Mouse (Mus musculus) adrenal gland, adult (tissue): Measurements from ENCODE around the gene Exoc8.

Experiments used
- DNase-seq, 2 experiments: peaks; one replicate each; pipeline ENCODE4 v3.0.0; 2022 to 2023; ENCODE audit warnings: low spot score in 1 of 2; ENCODE audit not compliant: inconsistent age in 2 of 2

The Exoc8 gene

DNA sequence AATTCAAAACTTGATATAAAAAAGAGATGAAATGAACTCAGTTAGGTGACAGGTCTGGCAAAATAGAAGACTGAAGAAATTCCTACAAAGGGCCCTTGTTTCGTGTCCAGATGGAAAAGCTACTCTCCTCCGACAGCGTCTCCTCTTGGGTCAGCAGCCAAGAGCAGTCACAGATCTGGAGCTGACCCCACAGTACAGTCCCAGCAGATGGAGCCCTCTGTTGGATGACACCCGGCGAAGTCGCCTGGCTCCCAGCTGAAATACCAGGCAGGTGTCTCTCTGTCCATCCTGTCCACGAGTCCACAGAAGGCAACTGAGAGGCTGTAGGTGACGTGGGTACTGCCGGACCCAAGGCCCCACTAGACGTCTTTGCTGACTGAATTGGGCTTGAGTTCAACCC is 12.8 kb upstream of the Exoc8 start:
- DNase-seq, result peak in 1 of 2 experiments; percentile 57

DNA sequence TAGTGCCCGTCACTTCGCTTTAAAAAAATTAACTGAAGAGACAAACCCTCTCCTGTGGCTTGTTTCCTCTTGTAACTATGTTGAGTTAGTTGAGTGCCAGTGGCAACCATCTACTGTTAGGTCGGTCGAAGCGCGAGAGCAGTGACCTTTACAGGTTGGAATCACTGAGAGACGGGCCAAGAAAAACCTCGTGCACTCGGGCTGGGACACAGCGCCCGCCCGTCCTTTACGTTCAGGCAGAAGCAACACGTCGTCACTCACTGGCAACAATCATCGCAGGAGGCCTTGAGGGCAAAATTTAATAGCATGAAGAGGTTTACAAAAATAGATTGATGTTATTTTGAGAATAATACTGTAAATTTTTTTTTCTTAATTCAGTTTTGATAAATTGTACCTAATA is 12.4 kb upstream of the Exoc8 start:
- peak; percentile 38 to 72 for DNase-seq

DNA sequence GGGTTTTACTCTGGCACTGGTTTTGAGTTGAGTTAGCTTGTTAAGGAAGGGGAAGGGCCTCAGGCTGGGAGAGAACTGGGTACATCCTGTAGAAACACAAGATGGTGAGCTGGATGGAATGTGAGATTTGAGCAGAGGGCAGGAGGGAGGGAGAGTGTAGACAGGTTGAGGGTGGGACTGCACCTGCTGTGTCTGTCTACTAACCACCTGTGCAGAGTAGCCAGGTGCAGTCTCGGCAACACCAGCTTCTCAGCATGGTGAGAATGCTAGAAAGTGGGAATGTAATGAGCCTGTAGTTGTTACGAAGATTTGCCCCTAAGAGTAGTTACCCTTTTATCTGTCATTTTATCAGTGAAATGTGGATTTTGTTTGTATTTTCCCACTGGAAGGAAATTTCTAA is 8.0 kb upstream of the Exoc8 start:
- no peak for DNase-seq

DNA sequence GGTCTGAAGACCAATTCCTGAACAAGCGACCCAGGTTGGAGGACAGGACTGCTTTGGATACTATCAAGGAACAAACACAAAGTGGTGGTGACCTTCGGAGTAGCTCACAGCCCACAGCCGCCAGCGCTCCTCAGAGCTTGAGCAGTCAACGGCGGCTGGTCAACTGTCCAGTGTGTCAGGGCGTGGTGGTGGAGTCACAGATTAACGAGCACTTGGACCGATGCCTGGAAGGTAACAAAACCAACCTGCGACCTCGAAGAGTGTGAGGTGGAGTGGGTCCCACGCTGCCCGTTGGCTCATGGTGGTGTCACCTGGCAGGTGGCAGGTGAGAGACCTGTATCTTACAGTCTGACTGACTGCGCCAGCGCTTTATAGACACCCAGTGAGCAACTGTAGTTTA is 5.7 kb upstream of the Exoc8 start:
- no peak for DNase-seq

DNA sequence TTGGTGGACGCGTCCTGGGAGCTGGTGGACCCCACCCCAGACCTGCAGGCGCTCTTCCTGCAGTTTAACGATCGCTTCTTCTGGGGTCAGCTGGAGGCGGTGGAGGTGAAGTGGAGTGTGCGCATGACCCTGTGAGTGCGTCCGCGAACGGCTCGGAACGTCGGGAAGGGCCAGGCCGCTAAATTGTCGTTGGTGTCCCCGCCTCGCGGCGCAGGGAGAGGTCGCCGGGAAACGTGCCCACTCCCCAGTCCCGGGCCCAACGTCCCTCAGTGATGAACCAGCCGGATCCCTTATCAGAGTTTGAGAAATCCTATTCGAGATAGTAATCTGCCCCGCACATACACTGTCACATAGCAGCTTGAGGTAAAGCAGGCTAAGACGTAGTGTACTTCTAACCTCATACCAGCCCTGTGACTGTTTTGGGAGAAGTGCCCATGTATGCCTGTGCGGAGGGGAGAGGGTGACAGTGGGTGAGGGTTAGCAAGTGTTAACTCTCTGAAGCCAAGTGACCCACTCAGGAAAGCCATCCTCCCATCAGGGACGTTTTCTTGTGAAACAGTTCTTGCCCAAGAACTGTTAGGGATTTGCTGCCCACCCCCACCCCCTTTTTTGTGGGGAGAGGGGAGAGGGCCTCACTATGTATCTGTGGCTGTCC is 873 bp upstream of the Exoc8 start:
- peak in 1 of 2 experiments; percentile 65 for DNase-seq

DNA sequence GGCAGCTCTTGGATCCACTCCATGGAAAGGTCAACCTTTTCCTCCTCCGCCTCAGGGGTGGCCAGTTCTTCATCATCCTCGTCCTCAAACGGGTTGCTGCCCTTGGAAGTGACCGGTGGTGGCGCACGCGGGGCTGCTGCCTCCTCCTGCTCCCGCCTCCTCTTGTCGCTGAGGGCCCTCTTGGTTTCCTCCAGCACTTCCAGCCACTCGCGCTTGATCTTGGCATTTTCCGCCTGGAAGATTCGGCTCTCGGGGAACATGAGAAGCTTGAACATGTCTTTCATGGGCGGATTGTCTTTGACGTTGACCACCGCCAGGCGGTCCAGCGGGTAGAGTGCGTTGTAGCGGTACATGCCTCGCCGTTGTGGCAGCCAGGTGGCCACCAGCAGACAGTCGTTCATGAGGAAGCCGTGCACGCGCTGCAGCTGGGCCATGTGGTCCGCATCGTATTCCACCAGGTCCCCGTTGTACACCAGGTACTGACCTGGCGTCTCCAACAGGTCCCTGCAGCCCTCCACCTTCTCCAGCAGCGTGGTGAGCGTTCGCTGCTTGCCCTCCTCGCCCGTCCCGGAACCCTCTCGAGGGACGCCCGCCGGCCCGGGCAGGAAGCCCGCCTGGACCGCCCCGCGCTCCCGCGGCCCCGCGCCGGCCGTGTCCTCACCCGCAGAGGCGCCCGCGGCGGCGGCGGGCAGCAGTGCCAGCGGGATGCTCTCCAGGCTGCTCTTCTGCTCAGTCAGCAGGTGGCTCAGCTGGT is 696 bp downstream of the Exoc8 start:
- peak; percentile 85 to 93 for DNase-seq

DNA sequence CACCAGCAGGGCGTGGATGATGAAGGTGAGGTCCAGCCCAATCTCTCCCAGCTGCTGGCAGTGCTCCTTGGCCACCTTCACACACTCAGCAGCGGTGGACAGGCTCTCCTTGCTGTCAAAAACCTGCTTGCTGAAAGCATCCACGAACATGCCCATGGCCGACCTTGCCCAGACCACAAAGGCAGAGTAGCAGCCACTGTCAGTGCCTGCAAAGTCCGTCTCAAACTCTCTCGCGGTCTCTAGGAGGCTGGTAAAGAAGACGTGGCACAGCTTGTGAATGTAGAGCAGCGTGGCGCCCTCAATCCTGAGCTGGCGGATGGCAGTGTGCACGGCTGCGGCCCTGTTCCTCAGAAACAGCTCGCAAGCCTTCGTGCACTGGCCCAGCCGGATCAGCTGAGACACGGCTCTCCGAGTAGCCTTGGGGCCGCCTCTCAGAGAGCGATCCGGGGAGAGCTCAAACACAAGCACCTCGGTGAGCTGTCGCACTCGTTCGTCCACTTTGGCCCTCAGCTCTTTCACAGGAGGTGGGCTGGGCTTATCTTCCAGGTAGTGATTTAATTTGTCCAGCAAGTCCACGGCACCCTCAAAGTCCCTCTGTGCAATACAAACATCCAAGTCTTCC is 1.4 kb downstream of the Exoc8 start:
- no peak for DNase-seq

DNA sequence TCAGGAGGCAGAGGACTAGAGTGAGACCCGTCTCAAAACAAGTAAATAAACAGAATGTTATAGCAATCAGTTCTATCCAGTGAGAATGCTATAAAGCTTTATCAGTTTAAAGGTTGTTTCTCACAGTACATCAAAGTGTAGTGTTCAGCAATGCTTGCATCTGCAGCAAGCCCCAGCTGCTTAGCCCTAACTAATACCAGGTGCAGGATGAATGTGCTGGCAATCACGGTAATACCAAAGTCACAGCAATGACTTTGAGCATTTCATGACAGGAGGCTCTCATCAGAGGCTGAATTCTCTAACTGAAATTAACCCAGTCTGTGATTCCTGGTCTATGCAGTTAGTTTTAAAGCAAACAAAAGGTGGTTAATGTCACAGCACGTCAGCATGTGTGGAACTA is 4.9 kb downstream of the Exoc8 start:
- DNase-seq, result no peak

DNA sequence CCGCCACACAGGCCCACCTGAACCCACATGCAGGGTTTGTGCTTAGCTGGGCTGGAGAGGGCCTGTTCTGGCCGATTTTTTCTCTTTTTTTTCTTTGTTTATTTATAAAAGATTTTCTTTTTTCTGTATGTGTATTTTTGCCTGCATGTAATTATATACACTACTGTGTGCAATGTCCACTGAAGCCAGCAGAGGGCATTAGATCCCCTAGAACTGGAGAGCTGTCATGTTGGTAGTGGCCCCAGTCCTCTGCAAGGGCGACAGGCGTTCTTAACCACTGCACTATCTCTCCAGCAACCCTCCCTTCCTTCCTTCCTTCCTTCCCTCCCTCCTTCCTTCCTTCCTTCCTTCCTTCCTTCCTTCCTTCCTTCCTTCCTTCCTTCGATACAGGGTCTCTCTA is 9.1 kb downstream of the Exoc8 start:
- DNase-seq, result no peak

DNA sequence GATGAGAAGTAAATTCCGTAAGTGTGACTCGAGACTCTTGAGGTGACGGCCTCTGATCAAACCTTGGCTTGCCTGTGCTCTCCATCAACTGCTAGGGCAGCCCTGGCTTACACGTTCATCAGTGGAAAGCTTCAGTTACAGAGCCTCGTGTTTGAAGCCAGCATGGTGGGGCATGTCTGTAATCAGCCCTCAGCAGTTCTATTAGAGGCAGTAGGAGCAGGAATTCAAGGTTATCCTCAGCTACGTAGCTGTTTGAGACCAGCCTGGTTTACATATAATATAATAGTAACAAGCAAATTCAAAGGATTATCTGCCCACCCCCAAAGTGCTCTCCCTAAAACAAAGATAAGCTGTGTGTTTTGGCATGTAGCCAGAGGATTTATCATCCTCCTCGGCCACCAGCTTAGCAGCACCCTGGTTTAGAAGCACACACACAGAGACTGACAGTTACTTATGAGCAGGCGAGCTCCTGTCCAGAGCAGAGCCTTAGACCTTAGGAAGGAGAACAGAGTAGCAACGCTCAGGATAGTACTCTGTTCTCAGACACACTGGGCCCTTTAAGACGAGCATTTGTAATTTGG is 18.5 kb downstream of the Exoc8 start:
- DNase-seq, result no peak

DNA sequence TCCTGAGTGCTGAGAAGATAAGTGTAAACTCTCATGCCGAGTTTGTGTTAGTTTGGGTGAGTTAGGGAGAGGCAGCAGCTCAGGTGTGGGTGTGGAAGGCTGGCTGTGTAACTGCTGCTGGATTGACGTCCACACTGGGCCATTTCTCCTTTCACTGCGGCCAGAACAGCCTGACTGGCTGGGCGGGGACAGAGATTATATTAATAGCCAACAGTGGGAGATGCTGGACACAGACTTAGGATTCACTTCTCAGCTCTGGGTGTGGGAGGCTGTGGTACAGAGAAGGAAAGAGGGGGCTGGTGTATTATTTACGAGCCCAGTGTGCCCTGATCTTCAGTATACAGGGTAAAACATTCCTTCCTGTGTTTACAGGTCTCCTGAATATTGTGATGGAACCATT is 19.4 kb downstream of the Exoc8 start:
- DNase-seq, result no peak

DNA sequence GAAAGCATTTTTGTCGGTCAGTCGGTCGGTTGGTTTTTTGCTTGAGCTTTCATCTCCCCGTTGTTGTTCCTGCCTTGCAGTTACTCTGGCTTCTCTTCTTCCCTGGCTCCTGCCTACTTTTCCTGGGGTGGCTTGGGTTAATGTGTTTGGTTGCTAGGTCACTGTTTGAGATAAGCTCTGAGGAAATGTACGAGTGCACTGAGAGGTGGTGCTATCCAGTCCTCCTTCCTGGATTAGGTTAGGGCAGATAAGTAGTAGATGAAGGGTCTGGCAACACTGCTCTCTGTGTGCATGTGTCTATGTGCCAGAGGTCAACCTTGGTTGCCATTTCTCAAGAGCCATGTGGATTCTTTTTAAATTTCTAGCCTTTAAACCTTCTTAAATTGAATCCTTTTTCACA is 24.8 kb downstream of the Exoc8 start:
- no peak for DNase-seq

DNA sequence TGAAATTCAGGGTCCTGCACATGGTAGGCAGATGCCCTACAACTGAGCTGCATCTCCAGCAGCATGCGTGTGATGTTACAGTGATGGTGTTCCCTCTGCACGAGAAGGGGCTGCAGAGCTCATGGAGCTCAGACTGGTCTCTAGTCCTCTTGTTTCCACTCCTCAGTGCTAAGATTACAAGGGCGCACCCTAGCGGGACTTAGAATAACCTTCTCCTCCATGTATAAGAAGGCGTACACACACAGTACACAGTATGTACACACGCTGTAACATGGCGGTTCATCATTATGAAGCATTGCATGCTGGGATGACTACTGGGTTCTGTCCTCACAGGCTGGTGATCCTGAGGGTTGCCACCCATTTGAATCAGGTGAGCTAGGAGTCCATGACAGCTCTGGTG is 25.4 kb downstream of the Exoc8 start:
- DNase-seq, result no peak

DNA sequence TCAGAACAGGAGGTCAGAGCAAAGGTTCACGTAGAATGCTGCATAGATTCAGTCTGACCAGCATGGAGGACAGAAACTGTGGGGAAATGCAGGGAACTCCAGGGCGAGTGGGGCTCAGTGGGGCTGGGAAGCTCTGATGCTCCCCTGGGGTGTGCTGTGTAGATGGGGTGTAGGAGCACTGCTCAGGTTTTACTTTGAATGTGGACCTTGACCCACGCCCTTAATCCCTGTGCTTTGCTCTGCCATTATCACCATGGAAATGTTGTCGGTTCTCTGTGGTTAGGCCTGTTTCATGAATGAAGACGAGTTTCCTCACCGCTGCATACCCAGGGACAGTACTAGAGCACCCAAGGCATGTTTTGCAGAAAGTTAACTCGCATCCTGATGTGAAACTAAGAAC is 26.0 kb downstream of the Exoc8 start:
- no peak for DNase-seq

DNA sequence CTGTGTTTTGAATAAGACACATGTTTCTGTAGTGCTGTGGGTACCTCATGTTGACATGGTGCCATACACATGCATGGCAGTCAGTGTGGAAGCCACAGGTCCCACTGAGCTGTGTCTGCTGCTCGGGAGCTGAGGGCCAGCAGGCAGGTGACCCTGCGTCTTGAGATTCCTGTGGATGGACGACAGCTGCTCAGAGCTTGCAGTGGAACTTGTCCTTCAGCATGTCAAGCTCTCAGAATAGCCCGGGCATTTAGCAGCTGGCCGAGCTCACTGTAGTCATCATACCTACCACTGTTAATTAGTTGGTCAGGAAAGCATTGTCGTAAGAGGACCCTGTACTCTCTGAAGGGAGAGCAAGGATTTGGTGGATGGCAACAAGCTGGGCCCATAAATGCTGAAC is 27.8 kb downstream of the Exoc8 start:
- DNase-seq, result peak in 1 of 2 experiments; percentile 55

DNA sequence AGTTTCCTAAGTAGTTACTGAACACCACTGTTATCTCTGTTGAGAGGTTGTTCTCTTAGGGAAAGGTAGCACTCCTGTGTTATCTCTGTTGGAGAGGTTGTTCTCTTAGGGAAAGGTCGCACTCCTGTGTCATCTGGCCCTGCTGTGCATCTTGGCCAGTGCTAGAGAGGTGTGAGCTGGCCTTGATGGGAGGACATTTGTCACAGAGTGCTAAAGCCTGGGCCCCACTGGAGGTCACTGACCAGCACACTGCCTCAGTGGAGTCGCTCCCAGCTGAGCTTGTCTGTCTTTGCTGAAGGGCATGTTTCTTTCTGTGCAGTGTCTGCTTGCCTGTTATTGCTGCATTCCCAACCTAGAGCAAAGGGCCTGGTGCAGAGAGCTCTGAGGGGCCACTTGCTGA is 30.4 kb downstream of the Exoc8 start:
- peak; percentile 67 to 76 for DNase-seq

DNA sequence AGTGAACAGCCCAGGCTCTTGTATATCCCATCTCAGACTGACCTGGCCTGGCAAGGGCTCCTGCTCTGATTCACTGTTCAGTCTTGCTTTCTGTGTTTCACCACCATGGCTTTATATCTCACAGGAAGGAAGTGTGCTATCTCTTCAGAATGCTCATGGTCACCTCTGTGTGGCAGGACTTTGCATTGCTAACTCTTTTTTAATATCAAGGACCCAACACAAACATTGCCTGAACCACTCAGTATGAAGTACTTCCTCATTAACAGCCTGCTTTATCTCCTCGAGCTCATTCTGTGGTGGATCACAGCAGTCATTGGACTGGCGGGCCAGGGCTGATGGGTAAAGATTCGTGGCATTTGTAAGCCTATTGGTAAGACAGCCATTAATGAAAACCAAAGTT is 30.8 kb downstream of the Exoc8 start:
- DNase-seq, result no peak

DNA sequence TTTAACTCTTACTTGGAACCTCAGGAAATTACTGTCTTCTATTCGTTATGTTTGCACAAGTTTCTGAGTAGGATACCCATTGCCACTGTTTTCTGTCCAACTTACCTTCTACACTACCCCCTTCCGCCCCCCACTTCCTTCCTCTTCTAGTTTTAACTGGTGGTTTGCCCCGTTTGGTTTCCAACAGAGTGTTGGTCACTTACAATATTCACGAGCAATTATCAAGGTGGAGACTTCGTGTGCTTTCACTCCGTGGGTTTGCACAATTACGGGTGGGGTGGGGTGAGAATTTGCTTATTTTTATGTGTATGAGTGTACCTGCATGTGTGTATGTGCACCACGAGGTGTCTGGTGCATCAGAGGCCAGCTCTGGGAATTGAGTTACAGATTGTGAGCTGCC is 33.8 kb downstream of the Exoc8 start:
- DNase-seq, result peak in 1 of 2 experiments; percentile 48

DNA sequence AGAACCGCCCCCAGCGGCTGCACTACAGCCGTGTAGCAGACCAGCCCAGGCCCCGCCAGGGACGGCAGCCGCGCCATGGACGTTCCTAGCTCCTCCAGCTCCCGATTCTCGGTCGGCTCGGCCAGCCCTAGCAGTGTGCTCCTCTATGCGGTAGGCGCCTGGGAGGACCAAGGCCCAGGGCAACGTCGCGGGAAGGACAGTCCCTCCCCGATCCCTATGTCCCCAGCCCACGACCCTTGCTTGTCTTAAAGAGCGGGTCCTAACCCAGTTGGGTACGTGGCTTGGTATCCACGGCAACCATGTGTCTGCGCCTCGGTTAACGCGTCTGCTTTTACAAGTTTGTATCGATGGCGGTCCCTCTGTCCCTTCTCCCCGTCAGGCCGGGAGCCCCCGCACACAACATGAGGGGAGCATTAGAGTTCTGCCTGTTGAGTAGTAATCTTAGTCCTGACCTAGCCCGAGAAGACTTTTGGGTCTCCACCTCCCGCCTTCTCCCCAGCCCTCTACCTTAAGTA is 34.3 kb downstream of the Exoc8 start:
- no peak for DNase-seq

DNA sequence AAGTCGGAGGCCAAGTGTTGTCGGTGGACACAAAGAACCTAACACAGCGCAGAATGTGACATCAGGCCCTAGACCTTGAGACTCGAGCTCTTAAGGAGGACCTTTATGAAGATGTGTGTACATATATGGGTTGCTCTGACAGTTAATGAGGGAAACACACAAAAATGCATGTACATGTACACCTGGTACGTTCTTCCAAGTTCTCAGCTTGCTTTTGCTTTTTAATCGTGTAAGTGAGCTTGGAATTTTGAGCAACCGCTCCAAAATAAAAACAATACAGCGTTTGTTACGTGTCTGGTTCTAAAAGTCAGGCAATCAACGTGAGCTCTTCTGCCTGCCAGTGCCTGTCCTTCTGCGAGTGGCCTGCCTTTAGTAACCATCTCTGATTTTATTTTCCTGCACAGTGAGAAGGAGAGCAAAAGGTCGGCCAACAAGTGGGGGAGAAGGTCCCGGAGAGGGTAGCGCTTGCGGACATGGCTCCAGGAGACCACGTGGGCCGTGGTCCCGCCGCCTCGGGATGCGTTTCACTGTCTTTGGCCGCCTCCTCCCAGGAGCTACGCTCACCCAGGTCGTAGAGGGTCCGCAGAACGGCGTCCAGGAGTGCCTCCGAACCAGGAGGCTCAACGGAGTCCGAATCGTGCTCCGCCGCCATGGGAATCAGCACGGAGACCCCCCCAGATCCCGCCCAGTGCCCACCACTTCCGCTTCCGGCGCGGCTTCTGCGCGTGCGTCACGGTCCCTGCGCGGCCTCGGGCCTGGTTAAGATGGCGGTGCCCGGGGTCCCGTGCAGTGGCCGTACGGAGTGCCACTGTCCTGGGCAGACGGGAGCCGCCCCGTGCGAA is 35.0 kb downstream of the Exoc8 start, which contains the start of the genes Gnpat and 2810004N23Rik:
TSS of gene Gnpat (plus strand) at position 713 of the 842 bp plus-strand sequence.
TSS of gene 2810004N23Rik (minus strand) at position 800 of the 842 bp plus-strand sequence.
- DNase-seq, result peak; percentile 95 to 99

DNA sequence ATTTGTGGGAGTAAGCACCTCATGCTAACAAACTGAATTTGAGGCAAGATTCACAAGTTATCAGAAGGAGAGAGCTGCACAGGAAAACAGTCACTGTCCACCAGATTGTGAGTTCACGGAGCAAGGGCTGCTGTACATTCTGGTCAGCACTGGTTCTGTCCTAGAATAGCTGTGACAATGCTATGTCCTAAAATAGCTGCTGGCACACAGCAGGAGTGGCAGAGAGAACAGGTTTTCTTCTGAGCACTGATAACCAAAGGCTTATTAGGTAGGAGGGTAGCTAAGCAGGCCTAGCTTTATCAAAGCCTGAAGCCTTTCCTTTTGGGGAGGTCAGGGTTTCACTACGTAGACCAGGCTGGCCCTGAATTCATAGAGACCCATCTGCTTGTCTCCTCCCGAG is 37.3 kb downstream of the Exoc8 start:
- no peak for DNase-seq
